Mouse (Mus musculus): ENCODE results near the gene Runx1.

The Runx1 gene

DNA sequence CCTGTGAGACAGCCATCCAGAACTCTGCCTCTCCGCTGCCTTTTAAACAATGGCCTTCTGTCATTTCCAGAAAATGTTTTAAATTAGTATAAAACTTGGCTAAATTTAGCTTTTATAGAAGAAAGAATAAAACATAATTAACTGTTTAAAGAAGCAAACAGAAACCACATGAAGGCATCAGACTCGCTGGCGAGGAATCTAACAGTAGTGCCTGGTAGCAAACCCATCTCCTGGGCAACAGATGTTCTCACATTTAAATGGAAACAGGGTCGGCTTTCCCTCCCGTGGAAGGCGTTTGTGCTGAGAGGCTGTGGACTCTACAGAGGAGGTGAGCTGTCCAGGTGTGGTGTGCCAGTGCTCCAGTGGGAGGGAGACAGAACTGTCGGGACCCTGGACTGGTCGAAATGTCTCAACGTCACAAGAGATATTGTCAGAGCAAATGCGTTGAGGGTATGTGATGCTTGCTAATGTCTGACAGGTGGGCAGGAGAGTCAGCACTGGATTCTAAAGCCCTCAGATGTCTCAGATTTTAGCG lies 87.4 kb downstream of the Runx1 start:
- no peaks in the 10 kb centered on the region for H3K27me3 ChIP-seq (ENCODE audit: control insufficient read depth, insufficient read depth, low read length, poor library complexity, severe bottlenecking)

DNA sequence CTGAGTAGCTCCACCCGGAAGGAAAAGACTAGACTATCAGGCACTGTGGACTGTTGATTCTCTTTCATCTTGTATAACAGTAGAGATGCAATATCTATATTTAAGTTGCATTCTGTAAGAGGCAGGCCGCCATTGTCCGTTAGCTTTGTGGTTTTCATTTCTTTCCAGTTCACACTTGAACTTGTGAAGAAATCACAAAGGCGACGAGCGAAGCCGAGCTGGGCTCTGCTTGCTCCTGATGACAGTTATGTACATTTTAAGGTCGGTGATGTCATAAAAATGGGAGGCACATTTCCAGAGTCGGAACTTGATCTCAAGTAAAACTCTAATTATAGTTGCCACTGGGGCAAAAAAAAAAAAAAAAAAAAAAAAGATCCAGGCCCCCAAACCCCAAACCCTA lies 99.1 kb downstream of the Runx1 start:
- no peak for DNase-seq (ENCODE audit: low read depth, low spot score)
- no peaks in the 10 kb centered on the region for H3K27me3 ChIP-seq (ENCODE audit: control insufficient read depth, insufficient read depth, low read length, poor library complexity, severe bottlenecking)
- no peaks in the 10 kb centered on the region for H3K36me3 ChIP-seq (ENCODE audit: control insufficient read depth, insufficient read depth, low read length, poor library complexity, severe bottlenecking)

More for the DNA sequence above, 87.4 kb downstream of the Runx1 start:
- no peaks in the 10 kb centered on the region for H3K36me3 ChIP-seq (ENCODE audit: control insufficient read depth, insufficient read depth, low read length, poor library complexity, severe bottlenecking)
- no peak for DNase-seq (ENCODE audit: low read depth, low spot score)

DNA sequence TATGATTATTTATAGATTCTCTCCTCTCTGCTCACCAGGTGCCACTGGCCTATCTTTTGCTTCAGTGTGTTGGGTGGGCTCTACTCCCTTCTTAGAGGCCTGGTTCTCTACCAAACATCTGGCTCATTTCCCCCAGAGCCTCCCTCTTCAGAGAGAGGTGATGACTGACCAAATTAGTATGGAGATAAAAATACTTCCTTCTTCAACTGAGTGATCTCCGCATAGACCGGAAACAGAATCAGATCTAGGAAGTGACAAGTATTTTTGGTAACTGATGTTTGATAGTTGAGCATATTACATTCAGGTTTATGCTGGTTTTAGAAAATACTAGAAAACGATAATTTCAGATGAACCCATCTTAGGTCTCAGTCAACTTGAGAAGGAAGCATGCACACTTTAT lies 101.4 kb downstream of the Runx1 start:
- no peaks in the 10 kb centered on the region for H3K27me3 ChIP-seq (ENCODE audit: control insufficient read depth, insufficient read depth, low read length, poor library complexity, severe bottlenecking)
- H3K36me3 ChIP-seq (ENCODE audit: control insufficient read depth, insufficient read depth, low read length, poor library complexity, severe bottlenecking), result no peaks in the 10 kb centered on the region
- DNase-seq (ENCODE audit: low read depth, low spot score), result peak; percentile 31

DNA sequence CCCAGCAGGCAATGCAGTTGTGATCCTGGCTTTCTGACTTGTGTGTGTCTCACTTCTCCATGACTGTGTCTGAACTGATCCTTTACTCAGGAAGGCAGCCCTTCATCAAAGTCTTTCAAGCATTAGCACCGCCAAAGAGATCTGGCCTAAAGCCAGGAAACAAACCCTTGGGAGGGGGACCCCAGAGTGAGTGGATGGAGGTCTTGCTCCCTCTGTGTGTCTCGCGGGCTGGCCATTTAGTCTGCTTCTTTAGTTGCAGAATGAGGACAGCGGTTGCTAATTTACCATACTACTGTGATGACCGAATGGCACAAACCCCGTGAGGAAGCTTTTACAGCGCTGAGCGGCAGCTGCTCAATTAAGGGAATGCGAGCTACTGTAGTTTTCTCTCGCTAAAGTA lies 105.3 kb downstream of the Runx1 start:
- H3K27me3 ChIP-seq (ENCODE audit: control insufficient read depth, insufficient read depth, low read length, poor library complexity, severe bottlenecking), result no peaks in the 10 kb centered on the region
- 0 out of 2 replicates have a peak, but pooled peaks cover 2% of the 10 kb centered on the region for H3K36me3 ChIP-seq (ENCODE audit: control insufficient read depth, insufficient read depth, low read length, poor library complexity, severe bottlenecking)
- no peak for DNase-seq (ENCODE audit: low read depth, low spot score)

DNA sequence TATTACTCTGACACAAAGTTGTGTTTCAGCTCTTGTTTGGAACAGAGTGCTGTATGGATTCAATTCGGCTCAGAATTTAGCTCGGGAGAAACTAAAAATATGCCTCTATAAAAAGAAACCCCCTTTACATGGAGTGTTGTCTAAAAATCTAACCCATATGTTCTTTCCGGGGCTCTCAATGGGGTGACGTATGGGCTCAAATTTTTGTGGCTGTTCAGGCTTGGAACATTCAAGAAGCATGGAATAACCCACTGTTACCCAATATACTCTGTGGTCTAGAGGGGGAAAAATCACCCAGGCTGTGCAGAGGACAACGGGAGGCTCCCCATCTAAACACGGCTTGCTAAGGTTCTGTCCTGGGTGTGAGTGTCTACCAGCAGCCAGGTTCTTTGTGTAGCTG lies 106.2 kb downstream of the Runx1 start:
- DNase-seq (ENCODE audit: low read depth, low spot score), result no peak
- Histone ChIP-seq H3K27me3 (ENCODE audit: control insufficient read depth, insufficient read depth, low read length, poor library complexity, severe bottlenecking) (no peaks in the 10 kb centered on the region), H3K36me3 (ENCODE audit: control insufficient read depth, insufficient read depth, low read length, poor library complexity, severe bottlenecking) (0 out of 2 replicates have a peak, but pooled peaks cover 2% of the 10 kb centered on the region)

DNA sequence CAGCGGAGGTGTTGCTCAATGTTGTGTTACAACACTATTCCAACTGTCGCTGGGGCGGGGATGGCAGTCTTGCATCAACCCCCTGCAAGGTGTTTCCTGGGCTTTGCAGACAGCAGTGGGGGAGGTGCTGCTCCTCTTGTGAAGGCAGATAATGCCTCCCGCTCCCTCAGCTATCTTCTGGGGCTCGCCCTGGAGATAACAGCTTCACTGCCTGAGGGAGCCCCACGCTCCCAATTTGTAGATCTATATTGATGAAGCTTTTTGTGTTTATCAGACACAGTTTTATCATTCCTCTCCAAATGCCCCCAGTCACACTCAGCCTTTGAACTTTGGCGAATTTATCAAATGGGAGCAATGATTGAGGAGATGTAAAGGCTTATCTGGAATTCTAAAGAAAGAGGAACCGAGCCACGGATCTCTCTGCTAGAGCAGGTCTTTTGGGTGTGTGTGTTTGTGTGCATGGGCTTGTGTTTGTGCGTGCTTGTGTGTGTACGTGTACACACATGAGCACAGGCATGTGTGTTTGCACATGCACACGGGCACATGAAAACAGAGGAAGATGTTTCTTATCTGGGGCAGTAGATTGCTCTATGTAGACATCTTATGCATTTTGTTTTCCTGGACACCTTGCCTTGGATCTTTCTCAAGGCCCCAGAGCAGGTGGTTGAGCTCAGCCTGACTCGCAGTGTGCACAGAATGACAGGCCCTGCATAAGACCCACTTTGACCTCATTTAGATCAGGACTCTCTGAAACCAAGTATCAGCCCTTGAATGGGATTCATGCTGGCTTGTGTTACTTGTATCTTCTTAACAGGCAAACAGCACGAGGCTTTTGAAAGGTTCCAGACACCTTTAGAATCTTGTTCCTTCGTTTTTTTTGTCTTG lies 110.1 kb downstream of the Runx1 start:
- no peak for DNase-seq (ENCODE audit: low read depth, low spot score)
- H3K27me3 ChIP-seq (ENCODE audit: control insufficient read depth, insufficient read depth, low read length, poor library complexity, severe bottlenecking), result no peaks in the 10 kb centered on the region
- H3K36me3 ChIP-seq (ENCODE audit: control insufficient read depth, insufficient read depth, low read length, poor library complexity, severe bottlenecking), result 0 out of 2 replicates have a peak, but pooled peaks cover 2% of the 10 kb centered on the region

DNA sequence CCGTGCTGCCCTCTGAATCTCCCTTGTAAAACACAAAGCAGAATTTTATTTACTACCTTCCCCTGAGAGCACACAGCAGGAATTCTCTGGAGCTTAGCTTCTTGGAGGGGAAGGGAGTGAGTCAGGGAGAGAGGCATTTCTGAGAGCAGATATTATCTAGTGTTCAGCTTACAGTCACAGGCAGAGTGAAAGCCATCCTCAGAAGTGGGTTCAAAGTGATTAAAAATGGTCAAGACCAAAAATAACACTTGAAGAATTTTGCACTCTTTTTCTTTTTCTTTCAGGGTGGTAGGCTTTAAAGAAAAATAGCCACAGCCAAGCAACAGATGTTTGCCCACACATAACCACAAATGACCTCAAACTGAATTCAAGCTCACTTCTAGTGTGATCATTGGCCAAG lies 115.8 kb downstream of the Runx1 start:
- Histone ChIP-seq H3K36me3 (ENCODE audit: control insufficient read depth, insufficient read depth, low read length, poor library complexity, severe bottlenecking) (no peaks in the 10 kb centered on the region; the same call in 1 of the 2 replicates), H3K27me3 (ENCODE audit: control insufficient read depth, insufficient read depth, low read length, poor library complexity, severe bottlenecking) (no peaks in the 10 kb centered on the region)
- DNase-seq (ENCODE audit: low read depth, low spot score), result no peak

DNA sequence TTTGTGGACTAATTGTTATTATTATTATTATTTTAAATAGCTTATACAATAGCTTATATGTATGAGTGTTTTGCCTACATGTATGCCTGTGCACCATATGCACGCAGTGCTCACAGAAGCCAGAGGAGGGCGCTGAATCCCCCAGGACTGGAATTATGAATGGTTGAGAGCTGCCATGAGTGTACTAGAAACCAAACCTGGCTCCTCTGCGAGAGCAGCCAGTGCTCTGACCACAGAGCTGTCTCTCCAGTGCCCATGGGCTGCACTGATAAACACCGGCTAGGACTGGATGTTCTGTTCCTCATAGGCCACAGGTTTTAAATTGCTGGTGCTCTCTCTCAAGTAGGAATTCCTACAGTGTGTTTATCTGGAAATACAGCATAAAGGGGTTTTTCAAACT lies 117.2 kb downstream of the Runx1 start:
- peak; percentile 28 for DNase-seq (ENCODE audit: low read depth, low spot score)
- Histone ChIP-seq H3K36me3 (ENCODE audit: control insufficient read depth, insufficient read depth, low read length, poor library complexity, severe bottlenecking) (no peaks in the 10 kb centered on the region; the same call in 1 of the 2 replicates), H3K27me3 (ENCODE audit: control insufficient read depth, insufficient read depth, low read length, poor library complexity, severe bottlenecking) (no peaks in the 10 kb centered on the region)

DNA sequence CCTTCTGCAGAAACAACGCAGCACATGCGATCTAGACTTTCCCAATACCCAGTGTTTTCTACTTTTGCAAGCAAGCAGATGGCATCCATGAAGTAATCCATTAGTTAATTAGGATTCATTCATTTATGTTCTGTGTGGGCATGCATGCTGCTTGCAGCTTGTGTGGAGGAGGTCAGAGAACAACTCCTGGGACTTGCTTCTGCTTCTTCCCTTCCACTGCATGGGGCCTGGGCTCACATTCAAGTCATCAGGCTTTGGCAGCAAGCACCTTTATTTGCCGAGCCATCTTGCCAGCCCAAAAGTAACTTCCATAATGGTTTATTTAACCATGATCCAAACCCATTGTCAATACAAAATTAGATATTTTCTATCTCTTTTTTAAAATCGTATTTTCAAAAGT lies 118.2 kb downstream of the Runx1 start:
- DNase-seq (ENCODE audit: low read depth, low spot score), result no peak
- H3K27me3 ChIP-seq (ENCODE audit: control insufficient read depth, insufficient read depth, low read length, poor library complexity, severe bottlenecking), result no peaks in the 10 kb centered on the region
- H3K36me3 ChIP-seq (ENCODE audit: control insufficient read depth, insufficient read depth, low read length, poor library complexity, severe bottlenecking), result no peaks in the 10 kb centered on the region; the same call in 1 of the 2 replicates

DNA sequence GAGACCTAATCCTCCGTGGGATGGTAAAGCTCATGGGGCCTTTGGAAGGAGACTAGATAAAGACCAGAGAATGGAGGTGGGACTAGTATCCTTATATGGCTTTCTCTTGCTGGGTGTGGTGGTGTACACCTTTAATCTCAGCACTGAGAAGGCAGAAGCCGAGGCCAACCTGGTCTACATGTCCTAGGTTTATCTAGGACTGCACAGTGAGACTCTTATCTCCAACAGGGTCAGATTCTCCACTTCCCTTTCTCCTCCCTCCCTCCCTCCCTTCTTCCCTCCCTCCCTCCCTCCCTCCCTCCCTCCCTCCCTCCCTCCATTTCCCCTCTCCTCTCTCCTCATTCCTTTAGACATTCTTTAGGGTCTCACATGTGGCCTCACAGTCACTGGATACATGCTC lies 118.8 kb downstream of the Runx1 start:
- no peak for DNase-seq (ENCODE audit: low read depth, low spot score)
- H3K27me3 ChIP-seq (ENCODE audit: control insufficient read depth, insufficient read depth, low read length, poor library complexity, severe bottlenecking), result no peaks in the 10 kb centered on the region
- no peaks in the 10 kb centered on the region; the same call in 1 of the 2 replicates for H3K36me3 ChIP-seq (ENCODE audit: control insufficient read depth, insufficient read depth, low read length, poor library complexity, severe bottlenecking)

DNA sequence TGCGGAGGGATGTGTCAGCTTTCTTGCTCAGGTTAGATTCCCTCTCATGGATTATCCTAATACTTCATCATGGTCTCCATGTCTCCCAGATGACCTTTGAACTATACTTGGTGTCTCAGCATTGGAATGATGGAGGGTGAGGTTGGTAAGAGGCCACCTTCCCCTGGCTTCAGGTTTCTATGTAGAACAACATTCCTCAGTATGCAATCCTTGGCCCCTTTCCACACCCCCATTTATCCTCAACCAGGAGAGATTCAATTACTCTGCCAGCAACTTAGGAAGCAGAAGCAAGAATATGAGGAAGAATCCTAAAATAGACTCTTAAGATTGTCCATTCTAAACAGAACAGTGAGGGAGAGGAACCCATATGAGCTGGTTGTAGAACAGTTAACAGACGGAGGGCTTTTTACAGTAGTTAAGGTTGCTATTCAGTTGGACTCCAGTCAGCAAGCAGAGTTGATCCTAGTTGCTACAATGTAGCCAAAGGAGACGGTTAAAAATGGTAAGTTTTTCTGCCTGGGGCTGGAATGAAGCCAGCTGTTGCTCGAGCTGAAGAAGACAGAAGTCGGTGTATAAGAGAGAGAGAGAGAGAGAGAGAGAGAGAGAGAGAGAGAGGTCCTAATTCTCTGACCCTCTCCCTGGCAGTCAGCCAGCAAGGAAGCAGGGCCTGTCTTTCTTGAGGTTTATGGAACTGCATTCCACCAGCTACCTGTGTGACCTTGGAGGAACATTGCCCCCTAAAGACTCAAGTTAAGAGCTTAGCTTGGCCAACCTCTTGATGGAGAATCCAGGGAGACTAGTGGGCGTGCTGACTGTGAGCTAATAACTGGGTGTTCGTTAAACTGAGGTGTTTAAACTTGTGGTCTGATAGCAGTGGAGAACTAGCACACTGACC lies 120.1 kb downstream of the Runx1 start:
- Histone ChIP-seq H3K36me3 (ENCODE audit: control insufficient read depth, insufficient read depth, low read length, poor library complexity, severe bottlenecking) (no peaks in the 10 kb centered on the region; the same call in 1 of the 2 replicates), H3K27me3 (ENCODE audit: control insufficient read depth, insufficient read depth, low read length, poor library complexity, severe bottlenecking) (no peaks in the 10 kb centered on the region)
- no peak for DNase-seq (ENCODE audit: low read depth, low spot score)

DNA sequence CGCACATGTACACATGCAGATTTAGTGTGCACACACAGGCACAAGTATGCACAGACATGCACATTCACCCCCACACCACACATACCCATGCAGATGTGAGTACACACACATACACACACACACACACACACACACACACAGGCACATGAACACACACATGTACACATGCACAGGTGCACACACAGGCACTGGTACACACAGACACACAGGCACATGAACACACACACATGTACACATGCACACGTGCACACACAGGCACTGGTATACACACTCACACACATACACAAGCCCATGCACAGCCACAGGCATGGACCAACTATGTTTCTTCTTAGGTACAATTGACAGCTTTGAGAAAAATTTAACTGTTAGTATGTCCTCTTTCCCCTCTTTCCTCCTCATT lies 122.1 kb downstream of the Runx1 start:
- Histone ChIP-seq H3K27me3 (ENCODE audit: control insufficient read depth, insufficient read depth, low read length, poor library complexity, severe bottlenecking) (no peaks in the 10 kb centered on the region), H3K36me3 (ENCODE audit: control insufficient read depth, insufficient read depth, low read length, poor library complexity, severe bottlenecking) (no peaks in the 10 kb centered on the region; the same call in 1 of the 2 replicates)
- no peak for DNase-seq (ENCODE audit: low read depth, low spot score)

DNA sequence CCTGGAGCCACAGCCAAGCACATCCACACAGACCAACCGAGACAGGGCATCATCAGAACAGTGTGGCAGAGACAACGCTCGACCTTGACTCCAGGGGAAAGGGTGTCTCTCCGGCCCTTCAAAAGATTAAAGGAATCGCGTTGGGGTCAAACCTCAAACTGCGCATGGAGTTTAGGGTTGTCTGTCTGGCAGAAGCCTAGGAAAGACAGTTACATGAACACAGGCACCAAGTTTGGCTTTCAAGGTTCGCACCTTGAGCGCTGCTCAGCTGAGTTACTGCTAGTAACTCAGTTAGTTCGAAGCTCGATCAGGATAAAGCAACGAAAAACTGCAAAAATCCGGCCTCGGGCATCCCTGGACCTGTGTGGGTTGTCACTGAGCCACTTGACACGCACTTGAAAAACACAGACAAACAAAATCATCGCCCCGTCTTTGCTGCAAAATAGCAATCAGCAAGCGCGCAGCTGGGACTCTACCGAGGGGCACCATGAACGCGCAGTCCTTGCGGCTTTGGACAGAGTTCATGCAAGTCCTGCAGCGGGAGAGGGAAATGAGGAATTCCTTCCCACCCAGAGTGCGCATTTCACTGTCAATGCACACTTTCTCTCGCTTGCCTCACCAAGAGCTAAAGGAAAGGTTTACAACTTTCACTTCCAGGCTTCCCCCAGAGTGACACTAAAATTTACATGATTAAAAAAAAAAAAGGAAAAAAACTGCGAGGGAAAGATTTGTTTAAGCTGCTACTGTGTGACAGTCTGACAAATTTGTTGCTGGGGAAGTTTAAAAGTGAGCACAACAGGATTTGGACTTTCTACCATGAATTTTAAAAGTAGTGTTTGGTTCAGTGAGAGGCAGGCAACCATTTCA lies 126.2 kb downstream of the Runx1 start:
- Histone ChIP-seq H3K27me3 (ENCODE audit: control insufficient read depth, insufficient read depth, low read length, poor library complexity, severe bottlenecking) (no peaks in the 10 kb centered on the region), H3K36me3 (ENCODE audit: control insufficient read depth, insufficient read depth, low read length, poor library complexity, severe bottlenecking) (no peaks in the 10 kb centered on the region)
- DNase-seq (ENCODE audit: low read depth, low spot score), result peak; percentile 34

DNA sequence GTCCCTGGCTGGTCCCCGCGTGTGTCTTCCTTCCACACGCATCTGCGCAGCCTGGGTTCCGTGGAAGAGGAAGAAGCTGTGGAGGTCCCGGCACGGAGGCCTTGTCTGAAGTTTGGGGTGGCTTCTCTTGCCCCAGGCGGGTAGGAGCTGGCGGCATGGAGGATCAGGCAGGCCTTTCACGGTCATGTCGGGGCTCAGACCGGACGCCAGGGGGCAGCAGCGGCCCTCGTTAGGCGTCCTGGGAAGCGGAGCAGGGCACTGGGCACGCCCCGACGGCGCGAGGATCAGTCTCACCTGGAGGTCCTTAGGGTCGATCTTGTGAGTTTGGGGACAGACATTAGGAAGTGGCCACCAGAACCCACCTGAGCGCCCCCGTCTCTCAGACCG lies 127.3 kb downstream of the Runx1 start:
- Histone ChIP-seq H3K36me3 (ENCODE audit: control insufficient read depth, insufficient read depth, low read length, poor library complexity, severe bottlenecking) (no peaks in the 10 kb centered on the region; the same call in 1 of the 2 replicates), H3K27me3 (ENCODE audit: control insufficient read depth, insufficient read depth, low read length, poor library complexity, severe bottlenecking) (no peaks in the 10 kb centered on the region)
- DNase-seq (ENCODE audit: low read depth, low spot score), result peak; percentile 90

Data from splenic B cell, adult 2 months (primary cell).